Mouse (Mus musculus): ENCODE results near the gene Rbm15.
"Not testable (repeated sequence)": the region's sequence is repeated elsewhere in the genome, so short reads cannot be mapped to it uniquely, and the experiment has no call there.

Gene Rbm15

GRCm38 (mm10) chr3:107331746-107332126 is 1.7 kb downstream of the Rbm15 start:
- no peak for DNase-seq (ENCODE audit: low read depth, low spot score)

GRCm38 (mm10) chr3:107330503-107331424 is 2.7 kb downstream of the Rbm15 start:
- no peak for DNase-seq (ENCODE audit: low read depth, low spot score)

- no peak for DNase-seq (ENCODE audit: low read depth, low spot score)
These were observed 7.0 kb downstream of the Rbm15 start for GRCm38 (mm10) chr3:107326442-107326841.

- no peak for DNase-seq (ENCODE audit: low read depth, low spot score)
These were observed 11.7 kb downstream of the Rbm15 start for GRCm38 (mm10) chr3:107321776-107322175.

GRCm38 (mm10) chr3:107321141-107321540 is 12.3 kb downstream of the Rbm15 start:
- DNase-seq (ENCODE audit: low read depth, low spot score): no peak

GRCm38 (mm10) chr3:107317338-107317737 is 16.1 kb downstream of the Rbm15 start:
- peak; percentile 44 for DNase-seq (ENCODE audit: low read depth, low spot score)

- not testable (repeated sequence) for DNase-seq (ENCODE audit: low read depth, low spot score)
These were observed 36.6 kb downstream of the Rbm15 start for GRCm38 (mm10) chr3:107296917-107297316.

- no peak for DNase-seq (ENCODE audit: low read depth, low spot score)
These were observed 37.7 kb downstream of the Rbm15 start for GRCm38 (mm10) chr3:107295672-107296360.

- no peak for DNase-seq (ENCODE audit: low read depth, low spot score)
These were observed 42.6 kb downstream of the Rbm15 start, which contains the start of gene Slc16a4 for GRCm38 (mm10) chr3:107290764-107291381. Gene Slc16a4, plus strand, starts transcription at chr3:107291230.

GRCm38 (mm10) chr3:107287346-107287745 is 46.1 kb downstream of the Rbm15 start:
- no peak for DNase-seq (ENCODE audit: low read depth, low spot score)

- no peak for DNase-seq (ENCODE audit: low read depth, low spot score)
These were observed 47.4 kb downstream of the Rbm15 start for GRCm38 (mm10) chr3:107286123-107286522.

- DNase-seq (ENCODE audit: low read depth, low spot score): peak; percentile 90
These were observed 54.8 kb downstream of the Rbm15 start, which contains the start of gene Lamtor5 for GRCm38 (mm10) chr3:107278479-107279269. Gene Lamtor5, plus strand, starts transcription at chr3:107278858.

GRCm38 (mm10) chr3:107276626-107277025 is 56.8 kb downstream of the Rbm15 start:
- no peak for DNase-seq (ENCODE audit: low read depth, low spot score)

- no peak for DNase-seq (ENCODE audit: low read depth, low spot score)
These were observed 57.5 kb downstream of the Rbm15 start for GRCm38 (mm10) chr3:107275996-107276395.

Data from CD4-positive helper T cell, adult 2 months (primary cell).